Mouse (Mus musculus): ENCODE measurements around the gene Mylk. TPM values are rescaled to one million over a fixed set of nuclear protein-coding genes. Genes with fewer than 3 reads are reported as not detected.

Gene Mylk
- total RNA-seq, 4 experiments from 2014 or later: 39.3 to 53.2 (median 44.5) TPM

- peak; percentile 15 for DNase-seq
Measured at GRCm38 (mm10) chr16:34847638-34848037, 102.6 kb downstream of the Mylk start.

GRCm38 (mm10) chr16:34854066-34854465, 109.1 kb downstream of the Mylk start:
- DNase-seq: no peak

GRCm38 (mm10) chr16:34855136-34855535, 110.1 kb downstream of the Mylk start:
- DNase-seq: no peak

GRCm38 (mm10) chr16:34855751-34856150, 110.7 kb downstream of the Mylk start:
- no peak for DNase-seq

- DNase-seq: no peak
Measured at GRCm38 (mm10) chr16:34857631-34858030, 112.6 kb downstream of the Mylk start.

GRCm38 (mm10) chr16:34860761-34861160, 115.8 kb downstream of the Mylk start:
- DNase-seq: no peak

GRCm38 (mm10) chr16:34861744-34862365, 116.8 kb downstream of the Mylk start:
- DNase-seq: peak; percentile 9

GRCm38 (mm10) chr16:34865373-34865772, 120.4 kb downstream of the Mylk start:
- DNase-seq: no peak

- no peak for DNase-seq
Measured at GRCm38 (mm10) chr16:34867217-34867616, 122.2 kb downstream of the Mylk start.

GRCm38 (mm10) chr16:34880031-34880778, 135.2 kb downstream of the Mylk start:
- DNase-seq: no peak

GRCm38 (mm10) chr16:34880815-34881214, 135.8 kb downstream of the Mylk start:
- no peak for DNase-seq

- DNase-seq: no peak
Measured at GRCm38 (mm10) chr16:34887037-34887436, 142.0 kb downstream of the Mylk start.

GRCm38 (mm10) chr16:34894016-34894415, 149.0 kb downstream of the Mylk start:
- DNase-seq: no peak

GRCm38 (mm10) chr16:34895916-34896315, 150.9 kb downstream of the Mylk start:
- no peak for DNase-seq

- no peak for DNase-seq
Measured at GRCm38 (mm10) chr16:34896996-34897395, 152.0 kb downstream of the Mylk start.

- no peak for DNase-seq
Measured at GRCm38 (mm10) chr16:34898057-34898789, 153.2 kb downstream of the Mylk start.

- DNase-seq: no peak
Measured at GRCm38 (mm10) chr16:34899071-34899808, 154.2 kb downstream of the Mylk start.

- no peak for DNase-seq
Measured at GRCm38 (mm10) chr16:34899997-34900396, 155.0 kb downstream of the Mylk start.

GRCm38 (mm10) chr16:34900471-34900870, 155.5 kb downstream of the Mylk start:
- no peak for DNase-seq

GRCm38 (mm10) chr16:34901031-34901430, 156.0 kb downstream of the Mylk start:
- no peak for DNase-seq

- no peak for DNase-seq
Measured at GRCm38 (mm10) chr16:34901611-34902293, 156.7 kb downstream of the Mylk start.

GRCm38 (mm10) chr16:34902294-34902680, 157.3 kb downstream of the Mylk start:
- no peak for DNase-seq
